Mouse (Mus musculus) hindbrain, embryonic 12.5 days (tissue): ENCODE results near the gene Ercc2. TPM values are rescaled to one million over a fixed set of nuclear protein-coding genes. Genes with fewer than 3 reads are reported as not detected.
A peak's percentile ranks its signal among the peaks of the same experiment; 100 is the strongest.

Experiments used
- ATAC-seq: fragments of 200-750 bp; cut with Nextera tagmentation; 2 replicates; pipeline ENCODE4 v1.8.0; 2017; ENCODE audit warnings: moderate TSS enrichment; ENCODE audit not compliant: low FRiP score
- H3K27ac ChIP-seq: fragments of 300-500 bp; sonication (generic); 2 replicates; pipeline ENCODE4 v1.5.1; 2016; ENCODE audit warnings: mild to moderate bottlenecking
- H3K27me3 ChIP-seq: fragments of 300-500 bp; sonication (generic); 2 replicates; pipeline ENCODE4 v1.6.1; 2016; ENCODE audit warnings: mild to moderate bottlenecking
- H3K36me3 ChIP-seq: fragments of 300-500 bp; sonication (generic); 2 replicates; pipeline ENCODE4 v1.6.1; 2016; ENCODE audit warnings: mild to moderate bottlenecking
- H3K4me1 ChIP-seq: fragments of 300-500 bp; sonication (generic); 2 replicates; pipeline ENCODE4 v1.6.1; 2016
- H3K4me2 ChIP-seq: fragments of 300-500 bp; sonication (generic); replicated peaks from 2 replicates; pipeline ENCODE4 v1.6.1; 2016; ENCODE audit warnings: mild to moderate bottlenecking
- H3K4me3 ChIP-seq: fragments of 300-500 bp; sonication (generic); 2 replicates; pipeline ENCODE4 v1.5.1; 2016; ENCODE audit warnings: mild to moderate bottlenecking
- H3K9ac ChIP-seq: fragments of 300-500 bp; sonication (generic); 2 replicates; pipeline ENCODE4 v1.6.1; 2016; ENCODE audit warnings: mild to moderate bottlenecking, moderate library complexity
- H3K9me3 ChIP-seq: fragments of 300-500 bp; sonication (generic); replicated peaks from 2 replicates; pipeline ENCODE4 v1.6.1; 2016; ENCODE audit warnings: mild to moderate bottlenecking
- WGBS: fragments of 180-500 bp; shearing (Covaris S2); methylation state at CpG from one replicate; pipeline ENCODE4 v1.1.7; 2016; 5-methylcytosine and 5-hydroxymethylcytosine counted together
- polyA plus RNA-seq: library from polyadenylated mRNA; unstranded; fragments of >200 nt; fragmentation: Nextera tagmentation; extraction: Ambion mirVana; gene quantifications from 2 replicates; pipeline ENCODE4 v1.2.1, GENCODE M21; 2016

Gene Ercc2
- polyA plus RNA-seq, 1 experiment from 2014 or later, result 24.6 TPM

GRCm38 (mm10) chr7:19420121-19420520 lies 38.3 kb downstream of the Ercc2 start:
- Histone ChIP-seq H3K9me3 (no peaks in the 10 kb centered on the region), H3K27me3 (peaks cover 67% of the 10 kb centered on the region), H3K4me2 (no peak overlapping the region), H3K4me3 (no peak overlapping the region), H3K27ac (no peak overlapping the region), H3K36me3 (peaks cover 8% of the 10 kb centered on the region; the same call in 1 of the 2 replicates), H3K9ac (no peak overlapping the region), H3K4me1 (0 out of 2 replicates have a peak, but pooled peaks cover 2% of the 10 kb centered on the region)
- 5% methylated on average over 28 of the region's 28 CpGs for WGBS
- ATAC-seq, result no peak

- Histone ChIP-seq H3K4me1 (0 out of 2 replicates have a peak, but pooled peaks cover 2% of the 10 kb centered on the region), H3K9me3 (no peaks in the 10 kb centered on the region), H3K4me2 (peak overlapping the region; percentile 60), H3K27ac (no peak overlapping the region), H3K36me3 (peaks cover 17% of the 10 kb centered on the region), H3K9ac (0 out of 2 replicates have a peak overlapping the region, but pooled peaks have one; percentile 32), H3K4me3 (peak overlapping the region; percentile 36), H3K27me3 (peaks cover 64% of the 10 kb centered on the region)
- ATAC-seq, result peak; percentile 96
- WGBS, result 14% methylated on average over 43 of the region's 43 CpGs
Measured at GRCm38 (mm10) chr7:19420821-19421636, 39.2 kb downstream of the Ercc2 start.

DNA sequence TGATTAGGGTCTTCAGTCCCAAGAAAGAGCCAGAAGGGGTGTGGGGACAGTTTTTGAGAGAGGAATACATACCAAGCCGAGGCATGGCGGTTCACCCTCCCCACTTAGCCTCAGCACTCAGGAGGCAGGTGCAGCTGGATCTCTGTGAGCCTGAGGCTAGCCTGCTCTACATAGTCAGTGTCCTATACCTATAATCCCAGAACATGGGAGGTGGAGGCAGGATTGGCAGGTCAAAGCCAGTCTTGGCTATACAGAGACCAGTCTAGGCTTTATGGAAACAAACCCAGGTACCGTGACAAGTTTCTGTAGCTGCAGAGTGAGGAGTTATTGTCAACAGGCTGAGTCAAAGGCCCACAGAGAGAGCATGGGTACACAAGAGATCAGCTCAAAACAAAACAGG lies 41.3 kb downstream of the Ercc2 start:
- Histone ChIP-seq H3K9ac (no peak overlapping the region), H3K4me3 (no peak overlapping the region), H3K27me3 (peaks cover 47% of the 10 kb centered on the region), H3K27ac (no peak overlapping the region), H3K9me3 (no peaks in the 10 kb centered on the region), H3K36me3 (peaks cover 38% of the 10 kb centered on the region), H3K4me1 (0 out of 2 replicates have a peak, but pooled peaks cover 2% of the 10 kb centered on the region), H3K4me2 (no peak overlapping the region)
- 88% methylated on average over 3 of the region's 3 CpGs for WGBS
- no peak for ATAC-seq

- ATAC-seq, result no peak
- WGBS, result 76% methylated on average over 4 of the region's 4 CpGs
- peaks cover 2% of the 10 kb centered on the region; the same call in 1 of the 2 replicates for H3K4me1 ChIP-seq
- no peak overlapping the region for H3K9ac ChIP-seq
- H3K36me3 ChIP-seq, result peaks cover 48% of the 10 kb centered on the region
- no peak overlapping the region for H3K4me2 ChIP-seq
- peaks cover 37% of the 10 kb centered on the region for H3K27me3 ChIP-seq
- H3K9me3 ChIP-seq, result no peaks in the 10 kb centered on the region
- H3K4me3 ChIP-seq, result no peak overlapping the region
- no peak overlapping the region for H3K27ac ChIP-seq
Measured at GRCm38 (mm10) chr7:19424051-19424450, 42.2 kb downstream of the Ercc2 start.

- H3K4me3 ChIP-seq, result no peak overlapping the region
- H3K27me3 ChIP-seq, result peaks cover 17% of the 10 kb centered on the region
- WGBS, result 81% methylated on average over 6 of the region's 6 CpGs
- H3K4me1 ChIP-seq, result peaks cover 2% of the 10 kb centered on the region; the same call in 1 of the 2 replicates
- ATAC-seq, result no peak
- H3K9me3 ChIP-seq, result no peaks in the 10 kb centered on the region
- H3K27ac ChIP-seq, result no peak overlapping the region
- no peak overlapping the region for H3K9ac ChIP-seq
- H3K4me2 ChIP-seq, result no peak overlapping the region
- peaks cover 69% of the 10 kb centered on the region for H3K36me3 ChIP-seq
Measured at GRCm38 (mm10) chr7:19426349-19426748, 44.5 kb downstream of the Ercc2 start.

DNA sequence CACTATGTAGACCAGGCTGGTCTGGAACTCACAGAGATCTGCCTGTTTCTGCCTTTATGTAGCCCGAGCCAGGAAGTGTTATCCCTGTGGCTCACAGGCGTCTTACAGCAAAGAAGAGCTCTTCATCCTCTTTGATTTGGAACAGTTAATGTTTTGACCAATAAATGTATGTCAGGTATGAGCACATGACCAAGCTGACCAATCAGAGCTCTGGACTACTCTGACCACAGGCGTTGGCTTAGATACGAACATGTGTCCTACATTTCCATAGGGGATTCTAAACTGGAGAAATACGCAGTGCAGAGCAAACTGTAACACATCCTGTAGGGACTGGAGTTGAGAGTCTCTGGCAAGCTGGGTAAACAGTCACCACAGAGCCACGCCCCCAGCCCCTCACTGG lies 45.1 kb downstream of the Ercc2 start:
- Histone ChIP-seq H3K36me3 (peaks cover 75% of the 10 kb centered on the region), H3K4me2 (no peak overlapping the region), H3K9me3 (no peaks in the 10 kb centered on the region), H3K4me1 (no peaks in the 10 kb centered on the region; the same call in 1 of the 2 replicates), H3K27ac (no peak overlapping the region), H3K9ac (no peak overlapping the region), H3K27me3 (peaks cover 12% of the 10 kb centered on the region), H3K4me3 (no peak overlapping the region)
- no peak for ATAC-seq
- WGBS, result 89% methylated on average over 6 of the region's 6 CpGs

DNA sequence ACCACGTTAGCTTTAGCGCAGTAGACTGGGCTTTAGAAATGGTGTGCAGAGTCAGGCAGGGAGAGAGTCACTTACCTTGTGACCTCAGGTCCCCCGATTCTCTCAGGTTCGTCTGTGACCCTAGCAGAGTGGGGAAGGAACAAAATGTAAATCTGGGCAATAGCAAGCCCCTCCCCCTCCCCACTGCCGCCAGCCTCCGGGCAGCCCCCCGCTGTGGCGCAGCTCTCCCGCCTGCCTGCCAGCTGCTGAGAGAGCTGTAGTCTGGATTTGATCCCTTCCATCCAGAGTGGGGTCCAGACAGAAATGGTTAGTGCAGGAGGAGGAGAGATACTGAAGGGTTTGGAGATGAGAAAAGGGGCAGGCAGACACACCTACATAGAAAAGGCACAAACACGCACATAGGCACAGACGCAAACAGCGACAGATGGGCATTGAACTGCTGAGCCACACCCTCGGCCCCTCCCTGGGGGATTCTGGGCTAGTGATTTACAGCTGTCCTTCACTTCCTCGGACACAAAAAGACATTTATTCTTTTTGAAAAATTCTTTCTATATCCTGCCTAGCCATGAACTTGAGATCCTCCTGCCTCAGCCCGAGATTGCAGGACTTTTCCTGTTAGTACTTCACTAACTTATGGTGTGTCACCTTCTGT lies 46.3 kb downstream of the Ercc2 start:
- H3K27ac ChIP-seq, result no peak overlapping the region
- H3K9ac ChIP-seq, result no peak overlapping the region
- 58% methylated on average over 15 of the region's 15 CpGs for WGBS
- H3K9me3 ChIP-seq, result 0 out of 2 replicates have a peak, but pooled peaks cover 4% of the 10 kb centered on the region
- H3K4me3 ChIP-seq, result no peak overlapping the region
- peaks cover 2% of the 10 kb centered on the region; the same call in 1 of the 2 replicates for H3K27me3 ChIP-seq
- no peak overlapping the region for H3K4me2 ChIP-seq
- H3K4me1 ChIP-seq, result no peaks in the 10 kb centered on the region; the same call in 1 of the 2 replicates
- H3K36me3 ChIP-seq, result peaks cover 87% of the 10 kb centered on the region
- no peak for ATAC-seq

- no peaks in the 10 kb centered on the region for H3K27me3 ChIP-seq
- no peak overlapping the region for H3K4me2 ChIP-seq
- no peak overlapping the region for H3K4me3 ChIP-seq
- WGBS, result 74% methylated on average over 8 of the region's 8 CpGs
- 0 out of 2 replicates have a peak, but pooled peaks cover 4% of the 10 kb centered on the region for H3K9me3 ChIP-seq
- H3K4me1 ChIP-seq, result no peaks in the 10 kb centered on the region; the same call in 1 of the 2 replicates
- H3K36me3 ChIP-seq, result peaks cover 99% of the 10 kb centered on the region
- no peak overlapping the region for H3K9ac ChIP-seq
- no peak for ATAC-seq
- H3K27ac ChIP-seq, result no peak overlapping the region
Measured at GRCm38 (mm10) chr7:19429726-19430125, 47.9 kb downstream of the Ercc2 start.

- Histone ChIP-seq H3K9ac (no peak overlapping the region), H3K9me3 (0 out of 2 replicates have a peak, but pooled peaks cover 4% of the 10 kb centered on the region), H3K4me1 (no peaks in the 10 kb centered on the region; the same call in 1 of the 2 replicates), H3K27me3 (no peaks in the 10 kb centered on the region), H3K4me3 (no peak overlapping the region), H3K27ac (no peak overlapping the region), H3K4me2 (no peak overlapping the region), H3K36me3 (peaks cover 99% of the 10 kb centered on the region)
- ATAC-seq, result no peak
- 90% methylated on average over 6 of the region's 6 CpGs for WGBS
Measured at GRCm38 (mm10) chr7:19430402-19430801, 48.6 kb downstream of the Ercc2 start.

GRCm38 (mm10) chr7:19432475-19432874 lies 50.7 kb downstream of the Ercc2 start:
- Histone ChIP-seq H3K4me2 (no peak overlapping the region), H3K27me3 (no peaks in the 10 kb centered on the region), H3K9ac (no peak overlapping the region), H3K9me3 (0 out of 2 replicates have a peak, but pooled peaks cover 4% of the 10 kb centered on the region), H3K36me3 (peaks cover 98% of the 10 kb centered on the region), H3K4me3 (no peak overlapping the region), H3K4me1 (no peaks in the 10 kb centered on the region; the same call in 1 of the 2 replicates), H3K27ac (no peak overlapping the region)
- WGBS, result 96% methylated on average over 2 of the region's 2 CpGs
- ATAC-seq, result no peak

- no peak overlapping the region for H3K4me3 ChIP-seq
- H3K27me3 ChIP-seq, result no peaks in the 10 kb centered on the region
- H3K9ac ChIP-seq, result no peak overlapping the region
- H3K27ac ChIP-seq, result no peak overlapping the region
- H3K4me1 ChIP-seq, result no peaks in the 10 kb centered on the region
- H3K4me2 ChIP-seq, result no peak overlapping the region
- H3K9me3 ChIP-seq, result 0 out of 2 replicates have a peak, but pooled peaks cover 4% of the 10 kb centered on the region
- no peak for ATAC-seq
- peaks cover 82% of the 10 kb centered on the region for H3K36me3 ChIP-seq
- WGBS, result 93% methylated on average over 2 of the region's 2 CpGs
Measured at GRCm38 (mm10) chr7:19436276-19436675, 54.5 kb downstream of the Ercc2 start.

DNA sequence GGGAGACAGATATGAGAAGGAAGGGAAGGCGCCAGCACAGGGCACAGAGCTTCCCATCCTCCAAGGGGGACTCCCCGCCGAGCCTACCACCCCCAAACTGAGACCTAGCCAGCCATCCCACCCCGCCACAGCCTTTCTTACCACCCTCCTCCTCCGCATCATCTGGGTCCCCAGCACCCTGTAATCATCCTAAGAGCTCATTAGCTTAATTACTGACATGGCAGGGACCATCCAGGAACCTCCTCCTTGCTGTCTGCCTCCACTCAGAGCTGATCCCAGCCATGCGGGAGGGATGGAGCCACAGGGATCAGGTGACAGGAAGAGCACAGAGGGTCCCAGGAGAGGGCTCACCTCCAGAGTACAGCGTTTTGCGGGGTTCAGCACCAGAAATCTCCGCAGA lies 55.2 kb downstream of the Ercc2 start:
- no peaks in the 10 kb centered on the region for H3K4me1 ChIP-seq
- H3K9me3 ChIP-seq, result 0 out of 2 replicates have a peak, but pooled peaks cover 4% of the 10 kb centered on the region
- WGBS, result 87% methylated on average over 9 of the region's 9 CpGs
- H3K27me3 ChIP-seq, result no peaks in the 10 kb centered on the region
- ATAC-seq, result no peak
- H3K4me3 ChIP-seq, result no peak overlapping the region
- no peak overlapping the region for H3K27ac ChIP-seq
- H3K9ac ChIP-seq, result no peak overlapping the region
- H3K4me2 ChIP-seq, result no peak overlapping the region
- H3K36me3 ChIP-seq, result peaks cover 82% of the 10 kb centered on the region
